Mouse (Mus musculus): Measurements from ENCODE around the gene Syvn1. TPM values are rescaled to one million over a fixed set of nuclear protein-coding genes. Genes with fewer than 3 reads are reported as not detected.
A peak's percentile ranks its signal among the peaks of the same experiment; 100 is the strongest.

Gene Syvn1
- polyA plus RNA-seq (2011; ENCODE audit: insufficient read length, low read depth, missing spikeins): 36.8 and 40.3 TPM in 2 replicates

- TF ChIP-seq POLR2A (IDR thresholded peaks at IDR 0.05; ENCODE audit: low read depth, low read length) (peak; percentile 74), CTCF (IDR thresholded peaks at IDR 0.05; ENCODE audit: borderline replicate concordance, insufficient read depth, low read length) (no peak)
- peak within 1 kb of the TSS; percentile 96 for H3K27ac ChIP-seq (ENCODE audit: insufficient read depth, low read length)
- no peaks in the 10 kb centered on the region for H3K4me1 ChIP-seq (ENCODE audit: control insufficient read depth, insufficient read depth, low read length)
- H3K4me3 ChIP-seq (ENCODE audit: insufficient read depth, low read length): peak within 1 kb of the TSS; percentile 63
These were observed at the start of gene Syvn1 for GRCm38 (mm10) chr19:6046294-6047153. Syvn1 (plus strand) TSS chr19:6046576.

DNA sequence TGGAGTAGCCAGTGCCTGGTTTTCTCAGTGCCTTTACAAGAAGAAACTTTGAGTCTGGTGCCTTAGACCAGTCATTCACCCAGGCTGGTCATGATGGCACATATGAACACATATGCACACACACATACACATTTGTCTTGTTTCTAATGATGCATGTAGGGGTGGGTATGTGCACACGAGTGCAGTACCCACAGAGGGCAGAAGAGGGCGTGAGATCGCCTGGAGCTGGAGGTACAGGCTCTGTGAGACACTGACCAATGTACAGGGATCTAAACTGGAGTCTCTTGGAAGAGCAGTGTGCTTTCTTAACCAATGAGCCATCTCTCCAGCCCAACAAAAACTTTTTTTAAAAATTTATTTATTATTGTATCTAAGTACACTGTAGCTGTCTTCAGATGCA, 48.2 kb upstream of the Syvn1 start:
- H3K4me3 ChIP-seq (ENCODE audit: insufficient read depth, low read length): no peak overlapping the region
- TF ChIP-seq CTCF (IDR thresholded peaks at IDR 0.05; ENCODE audit: borderline replicate concordance, insufficient read depth, low read length): peak; percentile 31; the same call in 1 of the 2 replicates
- no peak for TF ChIP-seq POLR2A (IDR thresholded peaks at IDR 0.05; ENCODE audit: low read depth, low read length)
- no peaks in the 10 kb centered on the region for H3K4me1 ChIP-seq (ENCODE audit: control insufficient read depth, insufficient read depth, low read length)
- H3K27ac ChIP-seq (ENCODE audit: insufficient read depth, low read length): no peak overlapping the region

GRCm38 (mm10) chr19:5999969-6000368, 46.4 kb upstream of the Syvn1 start:
- no peak overlapping the region for H3K4me3 ChIP-seq (ENCODE audit: insufficient read depth, low read length)
- H3K27ac ChIP-seq (ENCODE audit: insufficient read depth, low read length): no peak overlapping the region
- no peak for TF ChIP-seq CTCF (IDR thresholded peaks at IDR 0.05; ENCODE audit: borderline replicate concordance, insufficient read depth, low read length)
- TF ChIP-seq POLR2A (IDR thresholded peaks at IDR 0.05; ENCODE audit: low read depth, low read length): no peak

DNA sequence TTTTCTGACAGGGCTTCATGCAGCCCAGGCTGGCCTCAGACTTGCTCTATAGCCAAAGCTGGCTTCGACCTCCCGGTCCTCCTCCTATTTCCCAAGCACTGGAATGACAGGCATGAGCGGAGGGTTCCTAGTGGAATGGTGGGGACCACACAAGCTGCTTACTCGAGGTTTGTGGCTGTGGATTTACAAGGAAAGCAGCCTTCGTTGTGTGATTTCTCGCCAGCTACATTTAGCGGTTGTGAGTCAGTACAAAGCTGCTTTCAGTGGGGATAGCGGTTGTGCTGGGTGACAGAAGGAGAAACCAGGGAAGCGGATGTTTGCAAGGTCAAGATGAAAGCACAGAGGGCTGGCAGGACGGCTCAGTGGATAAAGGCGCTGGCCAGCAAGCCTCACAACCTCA, 40.8 kb upstream of the Syvn1 start:
- TF ChIP-seq POLR2A (IDR thresholded peaks at IDR 0.05; ENCODE audit: low read depth, low read length): no peak
- no peak for TF ChIP-seq CTCF (IDR thresholded peaks at IDR 0.05; ENCODE audit: borderline replicate concordance, insufficient read depth, low read length)
- no peaks in the 10 kb centered on the region; the same call in 1 of the 2 replicates for H3K4me1 ChIP-seq (ENCODE audit: control insufficient read depth, insufficient read depth, low read length)
- no peak overlapping the region for H3K27ac ChIP-seq (ENCODE audit: insufficient read depth, low read length)
- no peak overlapping the region for H3K4me3 ChIP-seq (ENCODE audit: insufficient read depth, low read length)

More at GRCm38 (mm10) chr19:5999969-6000368, 46.4 kb upstream of the Syvn1 start:
- no peaks in the 10 kb centered on the region for H3K4me1 ChIP-seq (ENCODE audit: control insufficient read depth, insufficient read depth, low read length)

- no peak for TF ChIP-seq CTCF (IDR thresholded peaks at IDR 0.05; ENCODE audit: borderline replicate concordance, insufficient read depth, low read length)
- no peak for TF ChIP-seq POLR2A (IDR thresholded peaks at IDR 0.05; ENCODE audit: low read depth, low read length)
- H3K4me3 ChIP-seq (ENCODE audit: insufficient read depth, low read length): no peak overlapping the region
- H3K4me1 ChIP-seq (ENCODE audit: control insufficient read depth, insufficient read depth, low read length): no peaks in the 10 kb centered on the region; the same call in 1 of the 2 replicates
- H3K27ac ChIP-seq (ENCODE audit: insufficient read depth, low read length): no peak overlapping the region
These were observed 39.4 kb upstream of the Syvn1 start for GRCm38 (mm10) chr19:6007013-6007412.

- TF ChIP-seq POLR2A (IDR thresholded peaks at IDR 0.05; ENCODE audit: low read depth, low read length) (no peak), CTCF (IDR thresholded peaks at IDR 0.05; ENCODE audit: borderline replicate concordance, insufficient read depth, low read length) (no peak)
- H3K27ac ChIP-seq (ENCODE audit: insufficient read depth, low read length): no peak overlapping the region
These were observed 37.2 kb upstream of the Syvn1 start for GRCm38 (mm10) chr19:6009137-6009536.

DNA sequence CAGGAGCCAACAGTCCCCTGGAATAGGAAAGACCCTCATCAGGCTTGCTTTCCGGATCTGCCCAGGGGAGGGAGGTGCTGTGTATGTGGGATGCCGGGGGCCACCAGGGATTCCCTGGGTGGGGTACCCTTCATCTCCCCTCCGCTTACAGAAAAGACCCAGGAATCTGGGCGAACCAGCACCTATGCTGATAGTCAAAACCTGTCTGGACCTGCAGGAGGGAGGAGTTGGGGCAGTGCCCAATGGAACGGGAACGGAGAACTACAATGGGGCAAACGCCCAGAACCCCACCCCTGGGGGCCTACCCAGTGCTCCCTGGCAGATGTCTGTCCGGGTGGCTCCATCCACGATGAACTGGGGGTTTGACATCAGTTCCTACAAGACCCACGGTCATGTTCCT, 32.7 kb upstream of the Syvn1 start:
- H3K27ac ChIP-seq (ENCODE audit: insufficient read depth, low read length): no peak overlapping the region
- no peaks in the 10 kb centered on the region for H3K4me1 ChIP-seq (ENCODE audit: control insufficient read depth, insufficient read depth, low read length)
- H3K4me3 ChIP-seq (ENCODE audit: insufficient read depth, low read length): no peak overlapping the region
- TF ChIP-seq CTCF (IDR thresholded peaks at IDR 0.05; ENCODE audit: borderline replicate concordance, insufficient read depth, low read length) (no peak), POLR2A (IDR thresholded peaks at IDR 0.05; ENCODE audit: low read depth, low read length) (no peak)

More at GRCm38 (mm10) chr19:6009137-6009536, 37.2 kb upstream of the Syvn1 start:
- no peaks in the 10 kb centered on the region; the same call in 1 of the 2 replicates for H3K4me1 ChIP-seq (ENCODE audit: control insufficient read depth, insufficient read depth, low read length)
- H3K4me3 ChIP-seq (ENCODE audit: insufficient read depth, low read length): no peak overlapping the region

DNA sequence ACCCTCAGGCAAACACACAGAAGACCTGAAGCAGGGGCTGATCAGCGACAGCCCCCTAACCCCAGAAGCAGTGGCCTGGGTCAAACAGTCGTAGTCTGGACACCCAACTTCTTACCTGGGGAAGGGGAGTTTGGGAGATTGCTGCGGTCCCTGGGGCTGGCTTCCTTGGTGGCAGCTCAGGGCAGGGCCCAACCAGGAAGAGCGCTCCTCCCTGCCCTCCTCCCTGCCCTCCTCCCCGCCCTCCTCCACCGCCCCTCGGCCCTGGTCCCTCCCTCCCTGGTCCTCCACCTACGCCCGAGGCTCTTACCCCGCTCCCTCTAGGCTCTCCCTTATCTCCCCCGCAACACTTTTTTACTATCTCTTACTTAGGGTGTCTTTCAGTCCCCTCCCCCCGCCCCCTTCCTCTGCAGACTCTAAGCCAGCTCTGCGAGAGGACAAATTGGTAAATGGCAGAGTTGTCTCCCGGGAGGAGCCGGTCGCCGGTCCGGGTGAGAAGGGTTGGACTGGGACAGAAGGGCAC, 31.3 kb upstream of the Syvn1 start:
- Histone ChIP-seq H3K4me1 (ENCODE audit: control insufficient read depth, insufficient read depth, low read length) (no peaks in the 10 kb centered on the region), H3K4me3 (ENCODE audit: insufficient read depth, low read length) (peak overlapping the region; percentile 64), H3K27ac (ENCODE audit: insufficient read depth, low read length) (peak overlapping the region; percentile 37)
- TF ChIP-seq CTCF (IDR thresholded peaks at IDR 0.05; ENCODE audit: borderline replicate concordance, insufficient read depth, low read length): no peak
- peak; percentile 67 for TF ChIP-seq POLR2A (IDR thresholded peaks at IDR 0.05; ENCODE audit: low read depth, low read length)

DNA sequence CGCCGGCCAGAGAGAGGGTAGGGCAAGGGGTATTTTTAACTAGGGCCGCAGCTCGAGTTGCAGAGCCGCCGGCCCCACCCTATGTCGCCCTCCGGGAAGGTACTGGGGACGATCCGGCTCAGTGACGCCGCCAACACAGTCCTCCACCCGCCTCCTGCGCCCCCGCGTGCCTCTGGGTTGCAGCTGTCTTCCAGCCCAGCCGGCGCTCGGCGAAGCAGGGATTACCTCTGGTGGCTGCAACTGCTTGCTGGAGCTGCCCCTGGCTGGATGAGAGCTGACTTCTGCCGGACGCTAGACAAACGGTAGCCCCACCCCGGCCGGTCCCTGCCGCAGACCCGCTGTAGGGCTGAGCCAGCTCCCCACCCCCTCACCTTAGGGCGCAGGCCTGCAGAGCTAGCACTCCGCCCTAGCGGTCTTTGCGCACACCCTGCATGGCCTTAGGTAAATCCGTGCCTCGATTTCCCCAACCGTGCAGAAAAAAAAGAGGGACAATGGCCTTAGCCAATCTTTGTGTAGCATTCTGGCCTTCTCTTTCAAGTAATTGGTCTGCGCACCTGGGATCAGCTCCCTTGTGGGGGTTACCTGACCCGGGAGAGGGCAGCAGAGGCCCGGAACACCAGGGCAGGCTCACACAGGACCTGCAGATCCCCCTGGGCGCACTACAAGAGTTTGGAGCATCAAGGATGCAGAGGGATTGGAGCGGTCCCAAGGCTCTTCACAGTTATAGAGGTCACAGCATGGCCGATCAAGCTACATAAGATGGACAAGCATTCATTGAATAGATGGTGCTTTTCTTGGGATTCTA, 30.7 kb upstream of the Syvn1 start, which contains the start of gene Capn1:
Gene Capn1 (minus strand): TSS at position 387 of the 805 bp plus-strand sequence.
- peak within 1 kb of the TSS; percentile 64 for H3K4me3 ChIP-seq (ENCODE audit: insufficient read depth, low read length)
- TF ChIP-seq POLR2A (IDR thresholded peaks at IDR 0.05; ENCODE audit: low read depth, low read length) (peak; percentile 54), CTCF (IDR thresholded peaks at IDR 0.05; ENCODE audit: borderline replicate concordance, insufficient read depth, low read length) (peak; percentile 32; the same call in 1 of the 2 replicates)
- H3K27ac ChIP-seq (ENCODE audit: insufficient read depth, low read length): peak within 1 kb of the TSS; percentile 37
- H3K4me1 ChIP-seq (ENCODE audit: control insufficient read depth, insufficient read depth, low read length): no peaks in the 10 kb centered on the region
